Mouse (Mus musculus) brown adipose tissue, adult 24 weeks (tissue): ENCODE data around the gene Nudt16. TPM values are rescaled to one million over a fixed set of nuclear protein-coding genes. Genes with fewer than 3 reads are reported as not detected.
"Not testable (repeated sequence)": the region's sequence is repeated elsewhere in the genome, so short reads cannot be mapped to it uniquely, and the experiment has no call there.

ENCODE experiments used
- H3K27ac ChIP-seq: fragments of 200-500 bp; replicated peaks from 2 replicates; pipeline ENCODE4 v1.5.1; 2012; ENCODE audit warnings: low read depth, mild to moderate bottlenecking, low read length
- H3K4me1 ChIP-seq: fragments of 200-500 bp; 2 replicates; pipeline ENCODE4 v1.6.1; 2012; ENCODE audit warnings: low read length, mixed read lengths; ENCODE audit not compliant: control insufficient read depth, insufficient read depth, insufficient read length
- H3K4me3 ChIP-seq: fragments of 200-500 bp; 2 replicates; pipeline ENCODE4 v1.5.1; 2012; ENCODE audit warnings: low read depth, mild to moderate bottlenecking, low read length, moderate library complexity; ENCODE audit not compliant: insufficient read depth
- polyA plus RNA-seq: library from polyadenylated mRNA; stranded (reverse); fragments of >200 nt; gene quantifications from 2 replicates; pipeline ENCODE4 v1.2.4, GENCODE M21; 2012; ENCODE audit not compliant: missing spikeins, insufficient read depth, insufficient read length

Gene Nudt16
- 7.6 and 9.1 TPM in 2 replicates for polyA plus RNA-seq

DNA sequence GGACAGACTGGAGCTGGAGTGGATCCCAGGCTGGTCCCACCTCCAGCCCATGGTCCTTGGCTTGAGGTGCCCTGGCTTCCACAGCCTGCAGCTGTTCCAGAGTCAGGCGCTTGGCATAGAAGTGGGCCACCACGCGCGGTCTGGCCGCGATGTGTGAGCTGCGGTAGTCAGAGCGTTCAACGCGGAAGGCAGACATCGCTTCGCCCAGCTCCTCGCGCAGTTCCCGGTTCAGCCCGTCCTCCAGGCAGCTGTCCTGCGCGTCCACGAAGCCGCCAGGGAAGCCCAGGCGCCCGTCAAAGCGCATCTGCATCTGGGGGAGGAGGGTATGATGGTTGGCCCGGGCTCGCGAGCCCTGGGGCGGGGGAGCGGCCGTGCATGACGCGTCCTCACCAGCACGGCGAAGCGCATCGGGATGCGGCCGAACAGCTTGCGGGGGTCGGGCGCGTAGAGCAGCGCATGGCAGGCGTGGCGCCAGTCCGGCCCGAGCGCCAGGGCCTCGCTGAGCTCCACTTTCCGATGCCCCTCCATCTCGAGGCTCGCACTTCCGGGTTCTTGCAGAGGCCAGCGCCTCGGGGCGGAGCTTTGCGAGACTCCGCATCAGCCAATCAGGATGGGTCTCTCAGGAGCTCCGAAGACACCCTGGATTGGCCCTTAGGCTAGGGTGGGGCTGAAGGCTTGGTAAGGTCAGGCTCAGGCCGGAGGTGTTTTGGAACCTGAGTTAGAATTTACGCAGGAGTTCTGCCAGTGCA is at the start of gene Nudt16:
Gene Nudt16, minus strand, starts transcription at position 572 of the 749 bp plus-strand sequence.
- peak within 1 kb of the TSS; percentile 79 for H3K4me3 ChIP-seq
- peaks cover 5% of the 10 kb centered on the region; the same call in 1 of the 2 replicates for H3K4me1 ChIP-seq
- peak within 1 kb of the TSS; percentile 36 for H3K27ac ChIP-seq

DNA sequence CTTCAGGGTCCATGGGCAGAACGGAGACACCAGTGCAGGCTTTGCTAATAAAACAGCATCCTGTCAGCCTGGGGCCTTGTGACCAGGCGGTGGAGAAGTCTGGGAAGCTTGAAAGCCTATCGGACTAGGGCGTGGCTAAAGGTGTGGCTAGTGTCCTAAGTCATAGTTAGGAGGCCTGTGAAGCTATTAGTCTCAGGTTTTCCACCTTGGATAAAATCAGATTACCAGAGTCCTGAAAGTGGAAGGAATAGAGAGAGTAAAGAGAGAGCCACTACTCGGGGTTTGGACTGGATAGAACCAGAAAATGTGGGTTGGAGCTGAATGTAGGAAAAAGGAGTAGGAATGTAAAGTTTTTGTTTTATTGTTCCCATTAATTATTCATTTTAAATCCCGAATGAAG is 13.4 kb upstream of the Nudt16 start, which contains the start of gene 1700080E11Rik:
Gene 1700080E11Rik, minus strand, starts transcription at position 101 of the 400 bp plus-strand sequence.
- Histone ChIP-seq H3K4me1 (no peaks in the 10 kb centered on the region), H3K27ac (no peak within 1 kb of the TSS), H3K4me3 (no peak within 1 kb of the TSS)

DNA sequence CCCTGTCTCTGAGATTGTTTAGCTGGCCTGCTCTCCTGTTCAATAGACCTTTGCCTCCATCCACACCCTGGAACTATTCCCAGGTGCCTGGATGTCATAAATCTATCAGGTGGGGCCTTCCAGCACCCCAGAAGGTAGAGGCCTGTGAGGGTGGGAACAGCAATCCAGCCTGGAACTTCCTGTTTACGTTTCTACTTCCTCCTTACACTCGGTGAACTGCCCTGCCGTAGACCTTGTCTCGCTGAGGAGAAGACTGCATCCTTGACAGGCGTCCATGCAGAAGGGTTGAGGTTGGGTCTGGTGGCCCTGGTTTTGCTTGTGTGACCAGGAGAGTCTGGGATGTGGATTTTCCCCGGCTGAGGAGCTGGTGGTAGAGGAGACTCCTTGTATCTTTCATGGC is 7.6 kb upstream of the Nudt16 start:
- Histone ChIP-seq H3K4me1 (no peaks in the 10 kb centered on the region), H3K4me3 (no peak overlapping the region), H3K27ac (no peak overlapping the region)

DNA sequence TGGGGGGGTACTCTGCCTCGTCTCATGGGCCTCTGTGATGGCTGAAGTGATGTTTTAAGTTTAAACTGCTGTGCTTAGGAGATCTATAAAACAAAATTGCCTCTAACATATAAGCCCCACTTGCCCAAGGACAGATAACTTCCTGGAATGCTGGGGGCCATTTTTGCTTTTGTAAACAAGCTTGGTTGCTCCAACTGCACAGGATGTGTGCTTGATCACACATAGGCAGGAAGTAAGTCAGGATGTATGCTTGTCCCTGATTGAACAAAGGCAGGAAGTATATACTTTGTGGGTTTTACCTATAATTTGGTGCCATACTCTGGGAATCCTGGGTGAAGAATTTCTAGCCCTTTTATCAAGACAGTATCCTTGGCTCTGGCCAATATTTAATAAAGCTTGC is 4.8 kb upstream of the Nudt16 start:
- H3K27ac ChIP-seq, result no peak overlapping the region
- H3K4me1 ChIP-seq, result peaks cover 5% of the 10 kb centered on the region; the same call in 1 of the 2 replicates
- H3K4me3 ChIP-seq, result no peak overlapping the region

DNA sequence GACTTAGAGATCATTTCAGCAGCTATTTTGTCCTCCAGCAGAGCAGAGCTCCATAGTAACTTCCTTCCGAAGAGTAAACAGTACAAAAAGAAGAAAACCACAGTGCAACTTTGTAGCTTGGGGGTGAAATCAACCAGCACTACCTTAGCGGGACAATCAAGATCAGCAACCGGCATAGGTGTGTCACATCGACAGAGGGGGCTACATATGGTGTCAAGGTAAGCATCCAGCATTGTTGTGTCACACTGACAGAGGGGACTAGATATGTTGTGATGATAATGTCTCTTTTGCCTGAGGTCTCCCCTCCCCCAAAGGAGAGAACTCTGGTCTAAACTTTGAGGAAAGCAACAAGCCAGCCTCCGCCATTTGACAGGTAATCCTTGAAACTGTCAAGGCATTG is 2.9 kb upstream of the Nudt16 start:
- peaks cover 5% of the 10 kb centered on the region; the same call in 1 of the 2 replicates for H3K4me1 ChIP-seq
- H3K4me3 ChIP-seq, result no peak overlapping the region
- no peak overlapping the region for H3K27ac ChIP-seq

DNA sequence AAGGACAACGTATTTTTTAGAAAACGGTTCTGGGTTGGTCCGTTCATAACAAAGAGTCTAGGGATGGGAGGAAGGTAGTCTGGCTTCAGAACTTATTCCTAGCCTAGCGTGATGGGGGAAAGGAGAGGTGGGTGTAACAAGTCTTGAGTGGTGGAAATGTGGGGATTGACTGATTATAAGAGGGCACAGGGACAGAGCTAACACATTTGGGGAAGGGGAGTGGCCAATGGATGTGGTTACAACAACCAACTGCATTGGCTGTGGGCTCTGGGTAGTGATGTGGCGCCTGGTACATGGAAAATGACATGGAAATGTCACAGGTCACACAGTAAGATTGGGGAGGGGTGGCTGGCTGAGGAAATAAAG is 361 bp upstream of the Nudt16 start:
- peak overlapping the region; percentile 36 for H3K27ac ChIP-seq
- peaks cover 5% of the 10 kb centered on the region; the same call in 1 of the 2 replicates for H3K4me1 ChIP-seq
- peak overlapping the region; percentile 79 for H3K4me3 ChIP-seq

DNA sequence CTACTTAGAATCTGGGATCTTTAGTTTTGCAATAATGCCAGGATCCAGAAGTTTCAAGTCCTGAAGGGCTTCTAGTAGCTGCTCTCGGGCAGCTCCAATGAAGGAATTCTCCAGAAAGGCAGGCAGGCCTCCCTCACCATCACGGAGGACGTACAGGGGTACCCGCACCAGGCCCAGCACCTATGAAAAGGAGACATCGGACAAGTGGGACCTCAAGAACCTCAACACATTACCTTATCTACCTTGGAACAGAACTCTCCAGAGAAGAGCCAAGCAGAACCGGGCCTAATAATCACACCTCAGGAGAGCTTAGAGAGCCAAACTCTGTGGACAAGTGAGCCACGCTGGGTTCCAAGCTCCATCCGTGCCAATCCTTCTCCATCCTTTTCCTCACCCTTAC is 1.3 kb downstream of the Nudt16 start:
- Histone ChIP-seq H3K4me1 (peaks cover 5% of the 10 kb centered on the region; the same call in 1 of the 2 replicates), H3K4me3 (no peak overlapping the region), H3K27ac (no peak overlapping the region)

DNA sequence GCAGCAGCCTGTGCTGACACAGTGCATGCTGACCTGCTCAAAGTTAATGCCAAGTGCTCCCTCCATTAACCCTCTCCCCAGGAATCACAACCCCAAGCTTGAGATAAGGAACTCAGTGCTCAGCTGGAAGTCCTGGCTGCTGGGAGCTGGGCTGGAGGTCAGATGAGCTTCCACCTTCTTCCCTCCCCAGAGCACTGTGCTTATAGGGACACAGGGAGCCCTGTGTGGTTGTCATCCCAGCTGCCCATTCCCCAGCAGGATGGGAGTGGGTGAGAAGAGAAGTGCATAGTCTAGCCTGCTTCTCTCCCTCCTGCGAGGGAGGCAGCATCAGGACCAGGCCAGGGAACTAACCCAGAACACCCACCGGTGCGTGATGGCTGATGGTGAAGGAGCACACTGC is 6.4 kb downstream of the Nudt16 start:
- not testable (repeated sequence) for H3K27ac ChIP-seq, H3K4me1 ChIP-seq, H3K4me3 ChIP-seq

DNA sequence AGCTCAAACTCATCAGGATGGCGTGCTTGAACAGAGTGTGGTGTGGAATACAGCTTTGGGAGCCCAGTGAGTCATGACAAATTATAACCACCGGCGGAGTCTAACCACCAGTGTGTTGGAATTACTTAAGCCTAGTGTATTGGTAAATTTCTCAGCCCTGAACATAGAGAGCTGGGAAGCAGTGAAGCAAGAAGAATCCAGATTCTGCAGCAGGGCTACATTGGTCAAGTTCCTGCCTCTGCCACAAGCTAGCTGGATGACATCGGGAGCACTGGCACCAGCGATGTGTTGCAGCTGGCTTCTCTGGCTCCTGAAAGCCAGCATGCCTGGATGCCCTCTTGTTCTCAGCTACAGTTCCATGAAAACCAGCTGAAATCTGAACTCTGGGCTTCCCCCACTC is 27.7 kb downstream of the Nudt16 start:
- Histone ChIP-seq H3K27ac (no peak overlapping the region), H3K4me1 (no peaks in the 10 kb centered on the region), H3K4me3 (no peak overlapping the region)

DNA sequence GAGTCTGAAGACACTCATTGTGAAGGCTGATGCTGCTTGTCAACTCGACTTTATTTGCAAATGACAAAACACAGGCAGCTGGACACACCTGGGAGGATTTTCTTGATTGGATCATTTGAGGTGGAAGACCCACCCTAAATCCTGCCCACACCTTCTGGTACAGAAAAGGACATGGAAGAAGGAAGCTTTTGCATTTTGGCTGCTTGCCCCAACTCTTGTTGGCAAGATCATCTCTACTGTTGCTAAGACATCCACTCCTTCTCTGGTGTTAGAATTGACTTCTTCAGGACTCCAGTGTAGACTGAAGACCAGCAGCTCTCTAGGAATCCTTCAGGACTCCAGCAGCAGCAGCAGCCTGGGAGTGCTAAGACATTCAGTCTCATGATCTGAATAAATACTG is 29.7 kb downstream of the Nudt16 start:
- no peak overlapping the region for H3K27ac ChIP-seq
- H3K4me3 ChIP-seq, result no peak overlapping the region
- H3K4me1 ChIP-seq, result no peaks in the 10 kb centered on the region

DNA sequence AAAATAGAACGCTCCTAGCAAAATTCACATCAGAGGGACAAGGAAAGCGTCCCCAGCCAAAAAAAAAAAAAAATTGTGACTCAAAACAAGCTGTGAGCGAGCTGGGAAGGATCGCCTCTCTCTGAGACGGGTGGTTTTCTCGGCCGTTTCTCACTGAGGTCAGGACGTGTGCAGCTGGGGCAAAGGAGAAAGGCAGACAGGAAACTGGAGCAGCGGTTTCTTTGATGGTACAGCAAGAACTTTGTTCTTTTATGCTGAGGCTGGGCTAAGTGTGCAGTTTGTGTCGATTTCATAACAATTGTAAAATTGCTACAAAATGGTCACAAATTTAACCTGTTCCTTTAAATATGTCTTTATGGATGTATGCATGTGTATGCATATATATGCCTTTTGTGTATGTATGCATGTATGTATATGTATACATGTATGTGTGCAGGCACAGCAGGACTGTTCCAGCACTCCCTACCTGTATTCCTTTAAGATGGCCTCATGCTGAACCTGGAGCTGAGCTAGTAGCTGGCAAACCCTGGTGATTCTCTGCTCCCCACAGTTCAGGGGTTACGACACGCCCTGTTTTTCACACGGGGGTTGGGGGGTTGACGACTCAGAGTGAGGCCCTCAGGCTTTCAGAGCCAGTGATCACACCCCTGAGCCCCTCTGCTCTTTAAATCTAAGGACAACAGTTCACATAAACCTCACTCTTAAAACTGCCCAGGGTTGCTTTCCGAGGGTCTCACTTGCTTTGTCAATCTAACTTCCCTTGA is 30.6 kb downstream of the Nudt16 start:
- Histone ChIP-seq H3K4me1 (no peaks in the 10 kb centered on the region), H3K4me3 (no peak overlapping the region), H3K27ac (no peak overlapping the region)

DNA sequence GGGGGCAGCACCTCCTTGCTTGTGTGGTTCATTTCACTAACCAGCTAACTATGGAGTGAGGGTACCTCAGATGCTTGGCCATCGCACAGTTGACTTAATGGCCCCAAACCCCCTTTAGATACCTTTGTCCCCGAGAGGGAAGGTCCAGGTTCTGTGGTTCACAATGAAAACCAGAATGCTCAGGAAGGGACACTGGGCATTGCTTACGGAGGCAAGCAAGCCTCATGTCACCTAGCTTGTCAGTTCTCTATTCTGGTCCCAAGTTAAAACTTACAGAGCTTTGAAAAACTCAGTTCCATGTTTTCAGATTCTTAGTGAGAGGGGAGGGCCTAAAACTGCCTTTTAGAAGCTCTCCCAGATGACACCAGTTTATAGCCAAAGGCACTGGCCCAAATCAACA is 51.4 kb downstream of the Nudt16 start:
- Histone ChIP-seq H3K4me3 (no peak overlapping the region), H3K27ac (no peak overlapping the region), H3K4me1 (no peaks in the 10 kb centered on the region)

Other genes starting within 250 kb of the Nudt16 start
- gene Mrpl3, start 78.6 kb downstream of the Nudt16 start, polyA plus RNA-seq, result 107 and 118 TPM in 2 replicates
- not detected in 2 replicates for gene 1700080E11Rik, start 13.3 kb upstream of the Nudt16 start, polyA plus RNA-seq